Mouse (Mus musculus) MEL (cell line): ENCODE measurements at regions not wholly inside any gene's neighbourhood (a gene's known extent, or its start where the extent isn't known, plus 50 kb on each side); places are given as distances from the start of the nearest gene placed in this dataset.

ENCODE experiments used
- DNase-seq: peaks from one replicate; pipeline ENCODE4 v3.0.0; 2011; ENCODE audit warnings: low read depth, low spot score
- H3K27ac ChIP-seq: 2 replicates; pipeline ENCODE4 v1.5.1; 2012; ENCODE audit warnings: low read depth, mild to moderate bottlenecking, control low read depth, low read length, moderate library complexity; ENCODE audit not compliant: control insufficient read depth
- H3K27me3 ChIP-seq, 2 experiments: fragments of 150-350 bp in 1 of 2; sonication (generic) in 1 of 2; 2 replicates each; pipeline ENCODE4 v1.6.1; 2012; ENCODE audit warnings: low read length in 2 of 2, mild to moderate bottlenecking in 2 of 2, improper control_type of control experiment in 1 of 2, moderate library complexity in 1 of 2; ENCODE audit not compliant: insufficient read depth in 2 of 2, control insufficient read depth in 1 of 2
- H3K36me3 ChIP-seq, 2 experiments: 2 replicates each; pipeline ENCODE4 v1.6.1; 2012 to 2014; ENCODE audit warnings: low read length in 2 of 2, improper control_type of control experiment in 1 of 2, inconsistent platforms in 1 of 2, mild to moderate bottlenecking in 1 of 2; ENCODE audit not compliant: insufficient read depth in 2 of 2, control insufficient read depth in 1 of 2
- H3K4me1 ChIP-seq, 2 experiments: fragments of 150-350 bp in 1 of 2; sonication (generic) in 1 of 2; 2 replicates each; pipeline ENCODE4 v1.6.1; 2012; ENCODE audit warnings: low read length in 2 of 2, improper control_type of control experiment in 1 of 2, mild to moderate bottlenecking in 1 of 2; ENCODE audit not compliant: insufficient read depth in 2 of 2, control insufficient read depth in 1 of 2
- H3K4me3 ChIP-seq, 2 experiments: fragments of 150-350 bp in 1 of 2; sonication (generic) in 1 of 2; 2 replicates each; pipeline ENCODE4 v1.5.1; 2012; ENCODE audit warnings: low read depth in 2 of 2, low read length in 2 of 2, mild to moderate bottlenecking in 2 of 2, moderate library complexity in 2 of 2, control low read depth in 1 of 2, improper control_type of control experiment in 1 of 2; ENCODE audit not compliant: control insufficient read depth in 1 of 2, insufficient read depth in 1 of 2
- H3K79me2 ChIP-seq: 2 replicates; pipeline ENCODE4 v1.6.1; 2012; ENCODE audit warnings: mild to moderate bottlenecking, low read length, moderate library complexity; ENCODE audit not compliant: control insufficient read depth, poor library complexity, insufficient read depth
- H3K9ac ChIP-seq: 2 replicates; pipeline ENCODE4 v1.6.1; 2012; ENCODE audit warnings: low read depth, mild to moderate bottlenecking, control low read depth, low read length, moderate library complexity; ENCODE audit not compliant: control insufficient read depth, poor library complexity, severe bottlenecking
- H3K9me3 ChIP-seq: fragments of 150-350 bp; sonication (generic); replicated peaks from 2 replicates; pipeline ENCODE4 v1.6.1; 2012; ENCODE audit warnings: mild to moderate bottlenecking, low read length, improper control_type of control experiment, moderate library complexity; ENCODE audit not compliant: insufficient read depth
- CHD1 ChIP-seq: IDR thresholded peaks from 2 replicates; pipeline ENCODE4 v1.6.1; 2012; ENCODE audit warnings: low read depth, mild to moderate bottlenecking, inconsistent platforms, low read length, improper control_type of control experiment
- CHD2 ChIP-seq: IDR thresholded peaks from 2 replicates; pipeline ENCODE4 v1.6.1; 2011; ENCODE audit warnings: low read length, improper control_type of control experiment
- E2F4 ChIP-seq: IDR thresholded peaks from 2 replicates; pipeline ENCODE4 v1.6.1; 2011; ENCODE audit warnings: low read depth, low read length, improper control_type of control experiment, borderline replicate concordance
- ETS1 ChIP-seq: IDR thresholded peaks from 2 replicates; pipeline ENCODE4 v1.6.1; 2012; ENCODE audit warnings: low read depth, mild to moderate bottlenecking, inconsistent platforms, low read length, improper control_type of control experiment, moderate library complexity
- GABPA ChIP-seq: IDR thresholded peaks from 2 replicates; pipeline ENCODE4 v1.6.1; 2012; ENCODE audit warnings: low read depth, mild to moderate bottlenecking, inconsistent platforms, low read length, improper control_type of control experiment, moderate library complexity
- GATA1 ChIP-seq: IDR thresholded peaks from 2 replicates; pipeline ENCODE4 v1.6.1; 2011; ENCODE audit warnings: low read depth, low read length, improper control_type of control experiment
- HCFC1 ChIP-seq: IDR thresholded peaks from 2 replicates; pipeline ENCODE4 v1.6.1; 2012; ENCODE audit warnings: low read depth, mild to moderate bottlenecking, inconsistent platforms, low read length, improper control_type of control experiment, moderate library complexity
- JUND ChIP-seq: IDR thresholded peaks from 2 replicates; pipeline ENCODE4 v1.6.1; 2011; ENCODE audit warnings: low read depth, mild to moderate bottlenecking, improper control_type of control experiment, low read length
- KAT2A ChIP-seq: conservative IDR thresholded peaks from 2 replicates; pipeline ENCODE4 v1.6.1; 2012; ENCODE audit warnings: low read depth, low read length, improper control_type of control experiment, inconsistent platforms
- MAFK ChIP-seq: IDR thresholded peaks from 2 replicates; pipeline ENCODE4 v1.6.1; 2011; ENCODE audit warnings: low read depth, mild to moderate bottlenecking, low read length, improper control_type of control experiment, borderline replicate concordance
- MAX ChIP-seq: IDR thresholded peaks from 2 replicates; pipeline ENCODE4 v1.6.1; 2011; ENCODE audit warnings: low read length, improper control_type of control experiment
- MAZ ChIP-seq: IDR thresholded peaks from 2 replicates; pipeline ENCODE4 v1.6.1; 2012; ENCODE audit warnings: low read depth, mild to moderate bottlenecking, inconsistent platforms, low read length, improper control_type of control experiment
- MEF2A ChIP-seq: IDR thresholded peaks from 2 replicates; pipeline ENCODE4 v1.6.1; 2014; ENCODE audit warnings: low read depth, mild to moderate bottlenecking, inconsistent platforms, low read length, improper control_type of control experiment; ENCODE audit not compliant: poor library complexity, insufficient replicate concordance, severe bottlenecking; ENCODE audit errors: extremely low read depth
- MXI1 ChIP-seq: IDR thresholded peaks from 2 replicates; pipeline ENCODE4 v1.6.1; 2011; ENCODE audit warnings: mild to moderate bottlenecking, low read depth, low read length, improper control_type of control experiment
- MYC ChIP-seq: IDR thresholded peaks from 2 replicates; pipeline ENCODE4 v1.6.1; 2011; ENCODE audit warnings: low read depth, mild to moderate bottlenecking, low read length, improper control_type of control experiment, moderate library complexity
- NELFE ChIP-seq: IDR thresholded peaks from 2 replicates; pipeline ENCODE4 v1.6.1; 2011; ENCODE audit warnings: low read depth, low read length, improper control_type of control experiment
- NRF1 ChIP-seq: IDR thresholded peaks from 2 replicates; pipeline ENCODE4 v1.6.1; 2014; ENCODE audit warnings: low read depth, mild to moderate bottlenecking, inconsistent platforms, low read length, improper control_type of control experiment, moderate library complexity; ENCODE audit not compliant: poor library complexity, insufficient read depth, severe bottlenecking
- POLR2A ChIP-seq, 2 experiments: IDR thresholded peaks; 2 replicates each; pipeline ENCODE4 v1.6.1; 2011 to 2012; ENCODE audit warnings: low read length in 2 of 2, mild to moderate bottlenecking in 2 of 2, control low read depth in 1 of 2, improper control_type of control experiment in 1 of 2, low read depth in 1 of 2, moderate library complexity in 1 of 2; ENCODE audit not compliant: control insufficient read depth in 1 of 2, insufficient read depth in 1 of 2, poor library complexity in 1 of 2
- POLR2AphosphoS2 ChIP-seq: IDR thresholded peaks from 2 replicates; pipeline ENCODE4 v1.6.1; 2011; ENCODE audit warnings: low read length, improper control_type of control experiment
- POLR2AphosphoS5 ChIP-seq: IDR thresholded peaks from 2 replicates; pipeline ENCODE4 v1.6.1; 2012; ENCODE audit warnings: low read depth, borderline replicate concordance, mild to moderate bottlenecking, inconsistent platforms, low read length, moderate library complexity, mixed read lengths
- RAD21 ChIP-seq: IDR thresholded peaks from 2 replicates; pipeline ENCODE4 v1.6.1; 2011; ENCODE audit warnings: mild to moderate bottlenecking, low read depth, low read length, improper control_type of control experiment
- RCOR1 ChIP-seq: IDR thresholded peaks from 2 replicates; pipeline ENCODE4 v1.6.1; 2012; ENCODE audit warnings: low read depth, mild to moderate bottlenecking, inconsistent platforms, low read length, improper control_type of control experiment
- SIN3A ChIP-seq: IDR thresholded peaks from 2 replicates; pipeline ENCODE4 v1.6.1; 2012; ENCODE audit warnings: low read length, improper control_type of control experiment, inconsistent platforms
- TAL1 ChIP-seq: IDR thresholded peaks from 2 replicates; pipeline ENCODE4 v1.6.1; 2012; ENCODE audit warnings: mild to moderate bottlenecking, inconsistent platforms, low read length, moderate library complexity, mixed read lengths
- TBP ChIP-seq: IDR thresholded peaks from 2 replicates; pipeline ENCODE4 v1.8.0; 2011; ENCODE audit warnings: low read depth, low read length, improper control_type of control experiment
- USF2 ChIP-seq, 2 experiments: IDR thresholded peaks; 2 replicates each; pipeline ENCODE4 v1.6.1; 2011 to 2012; ENCODE audit warnings: improper control_type of control experiment in 2 of 2, low read length in 2 of 2, borderline replicate concordance in 1 of 2, inconsistent platforms in 1 of 2, low read depth in 1 of 2, mild to moderate bottlenecking in 1 of 2; ENCODE audit not compliant: insufficient read depth in 1 of 2
- ZC3H11A ChIP-seq: IDR thresholded peaks from 2 replicates; pipeline ENCODE4 v1.6.1; 2012; ENCODE audit warnings: low read depth, mild to moderate bottlenecking, inconsistent platforms, low read length, improper control_type of control experiment
- ZKSCAN1 ChIP-seq: IDR thresholded peaks from 2 replicates; pipeline ENCODE4 v1.6.1; 2012; ENCODE audit warnings: low read depth, mild to moderate bottlenecking, inconsistent platforms, low read length, improper control_type of control experiment, moderate library complexity
- ZMIZ1 ChIP-seq: IDR thresholded peaks from 2 replicates; pipeline ENCODE4 v1.6.1; 2012; ENCODE audit warnings: low read depth, mild to moderate bottlenecking, inconsistent platforms, low read length, improper control_type of control experiment, moderate library complexity
- ZNF384 ChIP-seq: IDR thresholded peaks from 2 replicates; pipeline ENCODE4 v1.6.1; 2012; ENCODE audit warnings: low read depth, mild to moderate bottlenecking, inconsistent platforms, low read length, improper control_type of control experiment

GRCm38 (mm10) chr1:67504140-67504539, 381.3 kb downstream of the Cps1 start:
- Histone ChIP-seq H3K9me3 (no peaks in the 10 kb centered on the region), H3K27me3 (no peaks in the 10 kb centered on the region), H3K4me1 (no peaks in the 10 kb centered on the region), H3K36me3 (no peaks in the 10 kb centered on the region), H3K79me2 (no peaks in the 10 kb centered on the region), H3K27ac (no peak overlapping the region), H3K4me3 (no peak overlapping the region), H3K9ac (no peak overlapping the region)
- DNase-seq = no peak
- TF ChIP-seq CHD1 (no peak), HCFC1 (no peak), RCOR1 (no peak), ZMIZ1 (no peak), GATA1 (no peak), MXI1 (no peak), TBP (no peak), POLR2A (IDR thresholded peaks at IDR 0.05; ENCODE audit: control insufficient read depth in 1 of 2, insufficient read depth in 1 of 2, low read depth in 1 of 2, low read length in 2 of 2, poor library complexity in 1 of 2) (no peak), MEF2A (no peak), KAT2A (no peak), MAZ (no peak), JUND (no peak), POLR2AphosphoS2 (no peak), SIN3A (no peak), NRF1 (no peak), POLR2AphosphoS5 (no peak), MYC (no peak), CHD2 (no peak)

- Histone ChIP-seq H3K79me2 (no peaks in the 10 kb centered on the region), H3K27me3 (no peaks in the 10 kb centered on the region), H3K27ac (no peak overlapping the region), H3K4me3 (no peak overlapping the region), H3K4me1 (no peaks in the 10 kb centered on the region), H3K9me3 (no peaks in the 10 kb centered on the region), H3K36me3 (no peaks in the 10 kb centered on the region), H3K9ac (no peak overlapping the region)
- TF ChIP-seq CHD1 = no peak
- no peak for TF ChIP-seq RAD21
- TF ChIP-seq ETS1 = no peak
- no peak for TF ChIP-seq MXI1
- no peak for TF ChIP-seq ZMIZ1
- no peak for TF ChIP-seq USF2 (IDR thresholded peaks at IDR 0.05; ENCODE audit: borderline replicate concordance in 1 of 2, insufficient read depth in 1 of 2, low read depth in 1 of 2, low read length in 2 of 2)
- no peak for TF ChIP-seq NRF1
- TF ChIP-seq ZNF384 = no peak
- TF ChIP-seq MAZ = no peak
- no peak for TF ChIP-seq NELFE
- no peak for TF ChIP-seq ZC3H11A
- no peak for TF ChIP-seq MAFK
- TF ChIP-seq MAX = no peak
- no peak for TF ChIP-seq GATA1
- TF ChIP-seq TAL1 = no peak
- no peak for TF ChIP-seq E2F4
- TF ChIP-seq ZKSCAN1 = no peak
- no peak for TF ChIP-seq GABPA
- DNase-seq = no peak
Measured at GRCm38 (mm10) chr1:67505746-67506145, 382.9 kb downstream of the Cps1 start.
